Mouse (Mus musculus) midbrain, embryonic 13.5 days (tissue): Measurements from ENCODE around the gene Cfap65. TPM values are rescaled to one million over a fixed set of nuclear protein-coding genes. Genes with fewer than 3 reads are reported as not detected.

Experiments used
- microRNA counts: library from miRNA; unstranded; fragments of <30 nt; microRNA quantifications from one replicate; lab custom pipeline; 2016
- microRNA-seq: library from miRNA; unstranded; fragments of <30 nt; microRNA quantifications from one replicate; pipeline ENCODE4, GENCODE M21; 2016
- polyA plus RNA-seq: library from polyadenylated mRNA; unstranded; fragments of >200 nt; fragmentation: Nextera tagmentation; extraction: Ambion mirVana; gene quantifications from 2 replicates; pipeline ENCODE4 v1.2.1, GENCODE M21; 2015

Gene Cfap65
- polyA plus RNA-seq, 1 experiment from 2014 or later = 0.42 TPM

MicroRNA genes within 50 kb of the gene (microRNA counts, 519-probe panel; counts per million panel counts)
- 110 counts per million, percentile 56 among the panel's probes with 10 or more counts for microRNA mmu-miR-375 (lab: Ali Mortazavi, UCI)

Small RNA genes lying within 50 kb of the gene (microRNA-seq; reads per million reads assigned to microRNA genes)
- gene Mir375 = 550 reads per million, percentile 73 among the genes with 10 or more reads in this experiment

Other genes starting within 250 kb of the Cfap65 start
- gene Cyp27a1, start 222.0 kb downstream of the Cfap65 start, polyA plus RNA-seq = 2.9 and 3.3 TPM in 2 replicates
- 0.08 TPM in 1 of 2 replicates, not detected in the other for gene Prkag3, start 186.4 kb downstream of the Cfap65 start, polyA plus RNA-seq
- 2.4 and 2.5 TPM in 2 replicates for gene Wnt6, start 163.7 kb downstream of the Cfap65 start, polyA plus RNA-seq
- gene Wnt10a, start 144.1 kb downstream of the Cfap65 start, polyA plus RNA-seq = 0.35 and 0.45 TPM in 2 replicates
- gene Cdk5r2, start 80.7 kb downstream of the Cfap65 start, polyA plus RNA-seq = 4.8 and 7.1 TPM in 2 replicates
- gene Fev, start 50.2 kb downstream of the Cfap65 start, polyA plus RNA-seq = 1.8 and 5.1 TPM in 2 replicates
- 0.64 and 1.9 TPM in 2 replicates for gene Cryba2, start 42.5 kb downstream of the Cfap65 start, polyA plus RNA-seq
- 0.13 and 0.26 TPM in 2 replicates for gene Ihh, start 16.1 kb upstream of the Cfap65 start, polyA plus RNA-seq
- 8.6 and 8.7 TPM in 2 replicates for gene Nhej1, start 189.6 kb upstream of the Cfap65 start, polyA plus RNA-seq
- not detected in 2 replicates for gene Slc23a3, start 198.3 kb upstream of the Cfap65 start, polyA plus RNA-seq
- gene Cnppd1, start 207.1 kb upstream of the Cfap65 start, polyA plus RNA-seq = 66.7 and 68.5 TPM in 2 replicates
- gene Retreg2, start 207.2 kb upstream of the Cfap65 start, polyA plus RNA-seq = 99.4 and 109 TPM in 2 replicates
- gene Zfand2b, start 233.0 kb upstream of the Cfap65 start, polyA plus RNA-seq = 37.8 and 39.2 TPM in 2 replicates
- gene Abcb6, start 244.8 kb upstream of the Cfap65 start, polyA plus RNA-seq = 37.8 and 38.3 TPM in 2 replicates